Mouse (Mus musculus): ENCODE data around the gene Stard8. TPM values are rescaled to one million over a fixed set of nuclear protein-coding genes. Genes with fewer than 3 reads are reported as not detected.
"Not testable (repeated sequence)": the region's sequence is repeated elsewhere in the genome, so short reads cannot be mapped to it uniquely, and the experiment has no call there.

Stard8 gene
- polyA plus RNA-seq (2015; fragmentation: Nextera tagmentation; extraction: Ambion mirVana) = 19.0 and 20.3 TPM in 2 replicates

- 33% methylated on average over 9 of the region's 9 CpGs for WGBS
- Histone ChIP-seq H3K27me3 (ENCODE audit: insufficient read depth, low read length) (peaks cover 23% of the 10 kb centered on the region), H3K4me2 (replicated peaks; ENCODE audit: low read depth, low read length) (peak within 1 kb of the TSS; percentile 15), H3K4me1 (ENCODE audit: insufficient read depth, low read length) (0 out of 2 replicates have a peak, but pooled peaks cover 3% of the 10 kb centered on the region), H3K9me3 (ENCODE audit: low read length) (no peaks in the 10 kb centered on the region), H3K36me3 (ENCODE audit: insufficient read depth, low read length) (no peaks in the 10 kb centered on the region), H3K9ac (replicated peaks; ENCODE audit: low read length) (0 out of 2 replicates have a peak within 1 kb of the TSS, but pooled peaks have one; percentile 16), H3K27ac (ENCODE audit: low read length) (peak within 1 kb of the TSS; percentile 9; the same call in 1 of the 2 replicates), H3K4me3 (ENCODE audit: low read length) (peak within 1 kb of the TSS; percentile 25)
- ATAC-seq (ENCODE audit: low FRiP score, low TSS enrichment) = peak; percentile 94
These were observed at the start of gene Stard8 for GRCm38 (mm10) chrX:99003046-99003445. Gene Stard8 (plus strand): TSS chrX:99003248.

GRCm38 (mm10) chrX:98953941-98954340, 49.1 kb upstream of the Stard8 start:
- Histone ChIP-seq H3K4me1 (ENCODE audit: insufficient read depth, low read length) (no peaks in the 10 kb centered on the region), H3K9ac (replicated peaks; ENCODE audit: low read length) (no peak overlapping the region), H3K4me3 (ENCODE audit: low read length) (no peak overlapping the region), H3K36me3 (ENCODE audit: insufficient read depth, low read length) (no peaks in the 10 kb centered on the region), H3K27ac (ENCODE audit: low read length) (no peak overlapping the region), H3K27me3 (ENCODE audit: insufficient read depth, low read length) (peaks cover 3% of the 10 kb centered on the region; the same call in 1 of the 2 replicates), H3K4me2 (replicated peaks; ENCODE audit: low read depth, low read length) (no peak overlapping the region), H3K9me3 (ENCODE audit: low read length) (no peaks in the 10 kb centered on the region)
- no peak for ATAC-seq (ENCODE audit: low FRiP score, low TSS enrichment)
- 26% methylated on average over 4 of the region's 6 CpGs for WGBS

GRCm38 (mm10) chrX:98958287-98958686, 44.8 kb upstream of the Stard8 start:
- WGBS = 90% methylated on average over 9 of the region's 9 CpGs
- no peak overlapping the region for H3K4me3 ChIP-seq (ENCODE audit: low read length)
- H3K27ac ChIP-seq (ENCODE audit: low read length) = no peak overlapping the region
- H3K36me3 ChIP-seq (ENCODE audit: insufficient read depth, low read length) = no peaks in the 10 kb centered on the region
- H3K4me2 ChIP-seq (replicated peaks; ENCODE audit: low read depth, low read length) = no peak overlapping the region
- H3K27me3 ChIP-seq (ENCODE audit: insufficient read depth, low read length) = no peaks in the 10 kb centered on the region; the same call in 1 of the 2 replicates
- H3K4me1 ChIP-seq (ENCODE audit: insufficient read depth, low read length) = no peaks in the 10 kb centered on the region
- H3K9me3 ChIP-seq (ENCODE audit: low read length) = no peaks in the 10 kb centered on the region
- no peak overlapping the region for H3K9ac ChIP-seq (replicated peaks; ENCODE audit: low read length)
- ATAC-seq (ENCODE audit: low FRiP score, low TSS enrichment) = no peak

- H3K4me3 ChIP-seq (ENCODE audit: low read length) = no peak overlapping the region
- no peaks in the 10 kb centered on the region for H3K4me1 ChIP-seq (ENCODE audit: insufficient read depth, low read length)
- no peak overlapping the region for H3K4me2 ChIP-seq (replicated peaks; ENCODE audit: low read depth, low read length)
- no peaks in the 10 kb centered on the region for H3K36me3 ChIP-seq (ENCODE audit: insufficient read depth, low read length)
- H3K9me3 ChIP-seq (ENCODE audit: low read length) = no peaks in the 10 kb centered on the region
- no peaks in the 10 kb centered on the region; the same call in 1 of the 2 replicates for H3K27me3 ChIP-seq (ENCODE audit: insufficient read depth, low read length)
- H3K9ac ChIP-seq (replicated peaks; ENCODE audit: low read length) = no peak overlapping the region
- H3K27ac ChIP-seq (ENCODE audit: low read length) = no peak overlapping the region
- ATAC-seq (ENCODE audit: low FRiP score, low TSS enrichment) = no peak
- WGBS = 56% methylated on average over 4 of the region's 4 CpGs
These were observed 44.0 kb upstream of the Stard8 start for GRCm38 (mm10) chrX:98959050-98959449.

GRCm38 (mm10) chrX:98963742-98964141, 39.3 kb upstream of the Stard8 start:
- no peak for ATAC-seq (ENCODE audit: low FRiP score, low TSS enrichment)
- Histone ChIP-seq H3K4me1 (ENCODE audit: insufficient read depth, low read length) (no peaks in the 10 kb centered on the region), H3K27ac (ENCODE audit: low read length) (no peak overlapping the region), H3K4me3 (ENCODE audit: low read length) (no peak overlapping the region), H3K27me3 (ENCODE audit: insufficient read depth, low read length) (peaks cover 13% of the 10 kb centered on the region; the same call in 1 of the 2 replicates), H3K36me3 (ENCODE audit: insufficient read depth, low read length) (no peaks in the 10 kb centered on the region), H3K4me2 (replicated peaks; ENCODE audit: low read depth, low read length) (no peak overlapping the region), H3K9ac (replicated peaks; ENCODE audit: low read length) (no peak overlapping the region), H3K9me3 (ENCODE audit: low read length) (no peaks in the 10 kb centered on the region)

- Histone ChIP-seq H3K4me1 (ENCODE audit: insufficient read depth, low read length) (no peaks in the 10 kb centered on the region), H3K4me2 (replicated peaks; ENCODE audit: low read depth, low read length) (no peak overlapping the region), H3K27me3 (ENCODE audit: insufficient read depth, low read length) (peaks cover 13% of the 10 kb centered on the region; the same call in 1 of the 2 replicates), H3K36me3 (ENCODE audit: insufficient read depth, low read length) (no peaks in the 10 kb centered on the region), H3K27ac (ENCODE audit: low read length) (no peak overlapping the region), H3K9me3 (ENCODE audit: low read length) (no peaks in the 10 kb centered on the region), H3K9ac (replicated peaks; ENCODE audit: low read length) (no peak overlapping the region), H3K4me3 (ENCODE audit: low read length) (no peak overlapping the region)
- no peak for ATAC-seq (ENCODE audit: low FRiP score, low TSS enrichment)
These were observed 38.5 kb upstream of the Stard8 start for GRCm38 (mm10) chrX:98964513-98964912.

GRCm38 (mm10) chrX:98986611-98987010, 16.4 kb upstream of the Stard8 start:
- not testable (repeated sequence) for H3K4me3 ChIP-seq (ENCODE audit: low read length); H3K9me3 ChIP-seq (ENCODE audit: low read length); H3K4me2 ChIP-seq (replicated peaks; ENCODE audit: low read depth, low read length); H3K27ac ChIP-seq (ENCODE audit: low read length); H3K9ac ChIP-seq (replicated peaks; ENCODE audit: low read length); H3K4me1 ChIP-seq (ENCODE audit: insufficient read depth, low read length); ATAC-seq (ENCODE audit: low FRiP score, low TSS enrichment); H3K27me3 ChIP-seq (ENCODE audit: insufficient read depth, low read length); H3K36me3 ChIP-seq (ENCODE audit: insufficient read depth, low read length)
- WGBS = 60% methylated on average over 5 of the region's 5 CpGs

- H3K36me3 ChIP-seq (ENCODE audit: insufficient read depth, low read length) = no peaks in the 10 kb centered on the region
- no peak overlapping the region for H3K4me3 ChIP-seq (ENCODE audit: low read length)
- 30% methylated on average over 6 of the region's 6 CpGs for WGBS
- H3K9ac ChIP-seq (replicated peaks; ENCODE audit: low read length) = no peak overlapping the region
- no peak overlapping the region for H3K27ac ChIP-seq (ENCODE audit: low read length)
- H3K27me3 ChIP-seq (ENCODE audit: insufficient read depth, low read length) = peaks cover 11% of the 10 kb centered on the region; the same call in 1 of the 2 replicates
- no peaks in the 10 kb centered on the region for H3K9me3 ChIP-seq (ENCODE audit: low read length)
- H3K4me1 ChIP-seq (ENCODE audit: insufficient read depth, low read length) = no peaks in the 10 kb centered on the region
- ATAC-seq (ENCODE audit: low FRiP score, low TSS enrichment) = peak; percentile 75
- H3K4me2 ChIP-seq (replicated peaks; ENCODE audit: low read depth, low read length) = no peak overlapping the region
These were observed 13.5 kb upstream of the Stard8 start for GRCm38 (mm10) chrX:98989574-98989973.

- H3K27ac ChIP-seq (ENCODE audit: low read length) = no peak overlapping the region
- no peak overlapping the region for H3K9ac ChIP-seq (replicated peaks; ENCODE audit: low read length)
- 78% methylated on average over 6 of the region's 6 CpGs for WGBS
- peaks cover 20% of the 10 kb centered on the region for H3K27me3 ChIP-seq (ENCODE audit: insufficient read depth, low read length)
- no peaks in the 10 kb centered on the region for H3K36me3 ChIP-seq (ENCODE audit: insufficient read depth, low read length)
- H3K4me2 ChIP-seq (replicated peaks; ENCODE audit: low read depth, low read length) = no peak overlapping the region
- H3K9me3 ChIP-seq (ENCODE audit: low read length) = no peaks in the 10 kb centered on the region
- no peak for ATAC-seq (ENCODE audit: low FRiP score, low TSS enrichment)
- H3K4me1 ChIP-seq (ENCODE audit: insufficient read depth, low read length) = 0 out of 2 replicates have a peak, but pooled peaks cover 3% of the 10 kb centered on the region
- no peak overlapping the region for H3K4me3 ChIP-seq (ENCODE audit: low read length)
These were observed 983 bp upstream of the Stard8 start for GRCm38 (mm10) chrX:99002065-99002464.

GRCm38 (mm10) chrX:99010581-99010980, 7.5 kb downstream of the Stard8 start:
- Histone ChIP-seq H3K4me1 (ENCODE audit: insufficient read depth, low read length) (no peaks in the 10 kb centered on the region), H3K9ac (replicated peaks; ENCODE audit: low read length) (no peak overlapping the region), H3K27me3 (ENCODE audit: insufficient read depth, low read length) (peaks cover 29% of the 10 kb centered on the region; the same call in 1 of the 2 replicates), H3K27ac (ENCODE audit: low read length) (no peak overlapping the region), H3K4me2 (replicated peaks; ENCODE audit: low read depth, low read length) (no peak overlapping the region), H3K36me3 (ENCODE audit: insufficient read depth, low read length) (no peaks in the 10 kb centered on the region), H3K4me3 (ENCODE audit: low read length) (no peak overlapping the region), H3K9me3 (ENCODE audit: low read length) (no peaks in the 10 kb centered on the region)
- ATAC-seq (ENCODE audit: low FRiP score, low TSS enrichment) = no peak
- 82% methylated on average over 5 of the region's 5 CpGs for WGBS
